Mouse (Mus musculus) liver, embryonic 14.5 days (tissue): ENCODE data around the gene Cldn17. TPM values are rescaled to one million over a fixed set of nuclear protein-coding genes. Genes with fewer than 3 reads are reported as not detected.

Experiments
- ATAC-seq: fragments of 200-750 bp; cut with Nextera tagmentation; 2 replicates; pipeline ENCODE4 v1.8.0; 2017; ENCODE audit warnings: moderate number of reproducible peaks, mild to moderate bottlenecking, moderate library complexity; ENCODE audit not compliant: insufficient read depth
- DNase-seq, 3 experiments: peaks; one replicate each; pipeline ENCODE4 v3.0.0-alpha.2; 2012 to 2013; ENCODE audit warnings: low read depth in 3 of 3, low spot score in 3 of 3
- H3K27ac ChIP-seq: fragments of 300-500 bp; sonication (generic); 2 replicates; pipeline ENCODE4 v1.5.1; 2014; ENCODE audit warnings: moderate library complexity, mild to moderate bottlenecking, control low read depth, inconsistent platforms
- H3K27me3 ChIP-seq: fragments of 300-500 bp; sonication (generic); 2 replicates; pipeline ENCODE4 v1.6.1; 2014; ENCODE audit warnings: mild to moderate bottlenecking, low read length, moderate library complexity; ENCODE audit not compliant: control insufficient read depth, insufficient read depth
- H3K36me3 ChIP-seq: fragments of 300-500 bp; sonication (generic); replicated peaks from 2 replicates; pipeline ENCODE4 v1.6.1; 2014; ENCODE audit warnings: low read depth; ENCODE audit not compliant: control insufficient read depth, insufficient read depth
- H3K4me1 ChIP-seq, 2 experiments: fragments of 200-500 bp in 1 of 2; fragments of 300-500 bp in 1 of 2; sonication (generic) in 1 of 2; replicated peaks; 2 replicates each; pipeline ENCODE4 v1.6.1; 2012 to 2014; ENCODE audit warnings: antibody characterized with exemption in 1 of 2, inconsistent platforms in 1 of 2, low read length in 1 of 2; ENCODE audit not compliant: control insufficient read depth in 2 of 2, insufficient read depth in 2 of 2
- H3K4me2 ChIP-seq: fragments of 300-500 bp; sonication (generic); 2 replicates; pipeline ENCODE4 v1.6.1; 2014; ENCODE audit warnings: low read depth, mild to moderate bottlenecking, control low read depth, moderate library complexity
- H3K4me3 ChIP-seq, 2 experiments: fragments of 200-500 bp in 1 of 2; fragments of 300-500 bp in 1 of 2; sonication (generic) in 1 of 2; 2 replicates each; pipeline ENCODE4 v1.5.1; 2012 to 2014; ENCODE audit warnings: low read depth in 2 of 2, low read length in 2 of 2, mild to moderate bottlenecking in 2 of 2, control low read depth in 1 of 2, inconsistent platforms in 1 of 2, moderate library complexity in 1 of 2; ENCODE audit not compliant: insufficient read depth in 1 of 2
- H3K9ac ChIP-seq: fragments of 300-500 bp; sonication (generic); replicated peaks from 2 replicates; pipeline ENCODE4 v1.6.1; 2014; ENCODE audit warnings: mild to moderate bottlenecking, control low read depth, moderate library complexity
- H3K9me3 ChIP-seq: fragments of 300-500 bp; sonication (generic); 2 replicates; pipeline ENCODE4 v1.6.1; 2016; ENCODE audit warnings: low read length, mixed read lengths; ENCODE audit not compliant: control insufficient read depth
- CTCF ChIP-seq: IDR thresholded peaks from 2 replicates; pipeline ENCODE4 v1.5.1; 2016; ENCODE audit warnings: antibody characterized with exemption, low read depth, control low read depth
- EP300 ChIP-seq: IDR thresholded peaks from 2 replicates; pipeline ENCODE4 v1.6.1; 2016; ENCODE audit warnings: antibody characterized with exemption, low read depth
- WGBS: fragments of 180-500 bp; shearing (Covaris S2); extraction: QIAGEN DNeasy Blood & Tissue Kit; methylation state at CpG from one replicate; pipeline ENCODE4 v1.1.7; 2014; ENCODE audit not compliant: insufficient replicate concordance; 5-methylcytosine and 5-hydroxymethylcytosine counted together
- polyA plus RNA-seq, 2 experiments: library from polyadenylated mRNA; depleted of rRNA in 1 of 2; stranded (reverse) in 1 of 2; unstranded in 1 of 2; fragments of >200 nt; fragmentation: Nextera tagmentation in 1 of 2; extraction: Ambion mirVana in 1 of 2; gene quantifications; 2 replicates each; pipeline versions ENCODE4 v1.2.1 to v1.2.3; 2012 to 2014

Cldn17 gene
- polyA plus RNA-seq (2012; rRNA removed) (not detected in 2 replicates), polyA plus RNA-seq (2014; fragmentation: Nextera tagmentation; extraction: Ambion mirVana) (not detected in 2 replicates)

- no peak for DNase-seq
- Histone ChIP-seq H3K36me3 (no peaks in the 10 kb centered on the region), H3K4me3 (no peak within 1 kb of the TSS), H3K9ac (no peak within 1 kb of the TSS), H3K27me3 (no peaks in the 10 kb centered on the region), H3K27ac (no peak within 1 kb of the TSS), H3K9me3 (no peaks in the 10 kb centered on the region), H3K4me2 (no peak within 1 kb of the TSS), H3K4me1 (no peaks in the 10 kb centered on the region)
- no peak for ATAC-seq
- no peak for TF ChIP-seq CTCF
- TF ChIP-seq EP300: no peak
- 70% methylated on average over 6 of the region's 6 CpGs for WGBS
These were observed at the start of gene Cldn17 for GRCm38 (mm10) chr16:88506878-88507277. Gene Cldn17, minus strand, starts transcription at chr16:88506978.

- H3K27me3 ChIP-seq: no peaks in the 10 kb centered on the region
- no peak overlapping the region for H3K27ac ChIP-seq
- WGBS: 40% methylated on average over 6 of the region's 6 CpGs
- no peak overlapping the region for H3K9ac ChIP-seq
- no peak for ATAC-seq
- H3K4me3 ChIP-seq: no peak overlapping the region
- no peaks in the 10 kb centered on the region for H3K36me3 ChIP-seq
- peak in 1 of 3 experiments; percentile 1 for DNase-seq
- no peaks in the 10 kb centered on the region; a peak in 1 of 4 replicates for H3K4me1 ChIP-seq
- H3K9me3 ChIP-seq: no peaks in the 10 kb centered on the region
- no peak overlapping the region for H3K4me2 ChIP-seq
- TF ChIP-seq CTCF (peak; percentile 32; the same call in 1 of the 2 replicates), EP300 (no peak)
These were observed 35.7 kb upstream of the Cldn17 start for GRCm38 (mm10) chr16:88542488-88542887.

GRCm38 (mm10) chr16:88539841-88540487, 33.2 kb upstream of the Cldn17 start:
- ATAC-seq (no peak), DNase-seq (no peak)
- no peaks in the 10 kb centered on the region; a peak in 1 of 4 replicates for H3K4me1 ChIP-seq
- no peak overlapping the region for H3K27ac ChIP-seq
- no peak overlapping the region for H3K4me3 ChIP-seq
- no peaks in the 10 kb centered on the region for H3K9me3 ChIP-seq
- TF ChIP-seq EP300 (no peak), CTCF (no peak)
- no peak overlapping the region for H3K4me2 ChIP-seq
- no peak overlapping the region for H3K9ac ChIP-seq
- no peaks in the 10 kb centered on the region for H3K36me3 ChIP-seq
- WGBS: 37% methylated on average over 3 of the region's 3 CpGs
- no peaks in the 10 kb centered on the region for H3K27me3 ChIP-seq

- Histone ChIP-seq H3K36me3 (no peaks in the 10 kb centered on the region), H3K4me1 (no peaks in the 10 kb centered on the region), H3K9ac (no peak overlapping the region), H3K4me3 (no peak overlapping the region), H3K27ac (no peak overlapping the region), H3K27me3 (no peaks in the 10 kb centered on the region), H3K4me2 (no peak overlapping the region), H3K9me3 (no peaks in the 10 kb centered on the region)
- TF ChIP-seq CTCF (no peak), EP300 (no peak)
- ATAC-seq (no peak), DNase-seq (no peak)
These were observed 4.6 kb upstream of the Cldn17 start for GRCm38 (mm10) chr16:88511348-88511747.

GRCm38 (mm10) chr16:88508150-88508549, 1.4 kb upstream of the Cldn17 start:
- TF ChIP-seq CTCF: no peak
- TF ChIP-seq EP300: no peak
- 29% methylated on average over 4 of the region's 4 CpGs for WGBS

More at GRCm38 (mm10) chr16:88508150-88508549, 1.4 kb upstream of the Cldn17 start:
- Histone ChIP-seq H3K4me1 (no peaks in the 10 kb centered on the region), H3K4me3 (no peak overlapping the region), H3K4me2 (no peak overlapping the region), H3K27ac (no peak overlapping the region), H3K9ac (no peak overlapping the region), H3K27me3 (no peaks in the 10 kb centered on the region), H3K36me3 (no peaks in the 10 kb centered on the region), H3K9me3 (no peaks in the 10 kb centered on the region)
- DNase-seq: no peak
- no peak for ATAC-seq
